ENCODE assay signal across 8 mouse cellular contexts in the genomic region with DNA sequence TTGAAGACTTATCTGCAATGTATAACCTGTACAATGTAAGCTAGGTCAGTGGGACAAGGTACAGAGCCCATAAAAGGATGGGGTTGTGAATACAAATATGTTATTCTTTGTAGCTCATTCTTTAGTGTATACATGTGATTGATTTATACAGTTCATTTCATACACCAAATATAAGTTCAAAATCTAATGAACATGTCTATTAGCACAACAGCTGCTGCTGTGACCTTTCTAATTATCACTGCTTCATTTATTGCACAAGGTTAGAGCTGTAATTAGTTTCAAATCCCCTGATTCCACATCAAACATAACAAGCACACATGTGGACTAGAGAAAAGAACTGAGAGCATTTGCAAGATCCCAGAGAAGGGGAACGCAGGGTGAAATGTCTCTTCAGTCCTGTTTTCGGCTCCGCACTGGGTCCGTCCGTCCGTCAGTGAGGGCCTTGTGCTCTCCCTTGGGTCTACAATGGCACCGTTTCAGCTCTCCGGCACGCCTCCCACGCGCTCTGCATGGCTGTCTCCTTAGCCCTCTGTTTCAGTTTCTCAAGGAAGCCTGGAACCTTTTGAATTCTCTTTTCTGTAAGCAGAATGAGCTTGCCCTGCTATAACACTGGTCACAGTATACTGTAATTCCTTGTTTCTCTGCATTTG.
A peak's percentile ranks its signal among the peaks of the same experiment; 100 is the strongest.
DNase-seq lines count a peak whose midpoint lies in the region; ATAC-seq and TF ChIP-seq lines count a peak whose summit lies in the region.

No protein-coding gene starts in this region.

- DNase-seq in kidney, adult 18-20 months = no peak
- DNase-seq in heart, postnatal 4 days = peak; percentile 71
- DNase-seq in midbrain, embryonic 14.5 days = peak; percentile 44
- DNase-seq in liver, postnatal 0 days = no peak
- no peak for DNase-seq in thymus, postnatal 36 days

- H3K4me3 ChIP-seq in kidney, embryonic 16.5 days (ENCODE audit: low read length) = no peak overlapping the region
- H3K4me3 ChIP-seq in embryonic facial prominence, embryonic 15.5 days (replicated peaks) = no peak overlapping the region
- H3K4me3 ChIP-seq in midbrain, embryonic 14.5 days (replicated peaks; ENCODE audit: low read depth, low read length) = no peak overlapping the region
- no peak overlapping the region for H3K4me3 ChIP-seq in liver, postnatal 0 days (ENCODE audit: low read depth, low read length)

- no peaks in the 10 kb centered on the region for H3K27me3 ChIP-seq in kidney, embryonic 16.5 days (ENCODE audit: insufficient read depth, low read length)
- H3K27me3 ChIP-seq in embryonic facial prominence, embryonic 15.5 days = no peaks in the 10 kb centered on the region
- no peaks in the 10 kb centered on the region for H3K27me3 ChIP-seq in midbrain, embryonic 14.5 days (ENCODE audit: control insufficient read depth, insufficient read depth, low read length)
- H3K27me3 ChIP-seq in liver, postnatal 0 days (ENCODE audit: insufficient read depth, low read length) = no peaks in the 10 kb centered on the region

- WGBS in kidney, embryonic 16.5 days = 53% methylated on average over 11 of the region's 11 CpGs
- 46% methylated on average over 11 of the region's 11 CpGs for WGBS in embryonic facial prominence, embryonic 15.5 days
- WGBS in midbrain, embryonic 14.5 days = 67% methylated on average over 11 of the region's 11 CpGs
- 87% methylated on average over 11 of the region's 11 CpGs for WGBS in liver, postnatal 0 days (ENCODE audit: insufficient replicate concordance)

- H3K4me1 ChIP-seq in kidney, embryonic 16.5 days (ENCODE audit: insufficient read depth, low read length) = 0 out of 2 replicates have a peak, but pooled peaks cover 4% of the 10 kb centered on the region
- H3K4me1 ChIP-seq in embryonic facial prominence, embryonic 15.5 days = peaks cover 5% of the 10 kb centered on the region; the same call in 1 of the 2 replicates
- H3K4me1 ChIP-seq in midbrain, embryonic 14.5 days (ENCODE audit: control insufficient read depth, insufficient read depth, low read length) = no peaks in the 10 kb centered on the region
- H3K4me1 ChIP-seq in liver, postnatal 0 days (ENCODE audit: insufficient read depth) = no peaks in the 10 kb centered on the region; the same call in 1 of the 2 replicates

- H3K9ac ChIP-seq in kidney, embryonic 16.5 days (replicated peaks; ENCODE audit: low read length) = no peak overlapping the region
- no peak overlapping the region for H3K9ac ChIP-seq in embryonic facial prominence, embryonic 15.5 days
- no peak overlapping the region for H3K9ac ChIP-seq in midbrain, embryonic 14.5 days (replicated peaks; ENCODE audit: low read length)
- no peak overlapping the region for H3K9ac ChIP-seq in liver, postnatal 0 days (replicated peaks)

- no peaks in the 10 kb centered on the region for H3K9me3 ChIP-seq in kidney, embryonic 16.5 days (ENCODE audit: low read length)
- no peaks in the 10 kb centered on the region for H3K9me3 ChIP-seq in embryonic facial prominence, embryonic 15.5 days (replicated peaks)
- H3K9me3 ChIP-seq in midbrain, embryonic 14.5 days (ENCODE audit: control insufficient read depth, low read length) = no peaks in the 10 kb centered on the region
- no peaks in the 10 kb centered on the region for H3K9me3 ChIP-seq in liver, postnatal 0 days (ENCODE audit: low read length)

- no peak for ATAC-seq in kidney, embryonic 16.5 days (ENCODE audit: low FRiP score, low TSS enrichment)
- no peak; the same call in 1 of the 2 replicates for ATAC-seq in embryonic facial prominence, embryonic 15.5 days (ENCODE audit: insufficient number of reproducible peaks, low FRiP score, low TSS enrichment, low read depth)
- ATAC-seq in midbrain, embryonic 14.5 days (ENCODE audit: low FRiP score, low TSS enrichment) = no peak
- ATAC-seq in inflammation-experienced regulatory T-cells, adult 6 months = no peak
- ATAC-seq in liver, postnatal 0 days = no peak

- H3K27ac ChIP-seq in kidney, embryonic 16.5 days (ENCODE audit: low read length) = peak overlapping the region; percentile 61; the same call in 1 of the 2 replicates
- peak overlapping the region; percentile 35; the same call in 1 of the 2 replicates for H3K27ac ChIP-seq in embryonic facial prominence, embryonic 15.5 days (replicated peaks)
- H3K27ac ChIP-seq in midbrain, embryonic 14.5 days (replicated peaks; ENCODE audit: low read depth, low read length) = peak overlapping the region; percentile 39; the same call in 1 of the 2 replicates
- H3K27ac ChIP-seq in liver, postnatal 0 days (ENCODE audit: low read depth) = no peak overlapping the region

- TF ChIP-seq CTCF in liver, postnatal 0 days (IDR thresholded peaks at IDR 0.05; ENCODE audit: low read depth) = no peak

- TF ChIP-seq EP300 in liver, postnatal 0 days (IDR thresholded peaks at IDR 0.05; ENCODE audit: low read depth) = no peak

- peaks cover 3% of the 10 kb centered on the region; the same call in 1 of the 2 replicates for H3K36me3 ChIP-seq in kidney, embryonic 16.5 days (ENCODE audit: insufficient read depth, low read length)
- H3K36me3 ChIP-seq in embryonic facial prominence, embryonic 15.5 days = no peaks in the 10 kb centered on the region
- no peaks in the 10 kb centered on the region for H3K36me3 ChIP-seq in midbrain, embryonic 14.5 days (ENCODE audit: control insufficient read depth, insufficient read depth, low read length)
- no peaks in the 10 kb centered on the region for H3K36me3 ChIP-seq in liver, postnatal 0 days (replicated peaks; ENCODE audit: insufficient read depth, low read length)

- H3K4me2 ChIP-seq in kidney, embryonic 16.5 days (replicated peaks; ENCODE audit: low read depth, low read length) = 0 out of 2 replicates have a peak overlapping the region, but pooled peaks have one; percentile 15
- no peak overlapping the region for H3K4me2 ChIP-seq in embryonic facial prominence, embryonic 15.5 days (replicated peaks)
- no peak overlapping the region for H3K4me2 ChIP-seq in midbrain, embryonic 14.5 days (ENCODE audit: low read length)
- H3K4me2 ChIP-seq in liver, postnatal 0 days (ENCODE audit: low read depth, low read length) = no peak overlapping the region

Comparison
In these comparisons a context has a peak if more than half of its experiments do, and no peak if none do; other contexts are left out.
1. DNase-seq: peak in heart, postnatal 4 days (single experiment) and midbrain, embryonic 14.5 days (single experiment); none in kidney, adult 18-20 months (single experiment), liver, postnatal 0 days (single experiment) and thymus, postnatal 36 days (0 of 2).